Mouse (Mus musculus): ENCODE measurements around the gene Glis2.

Gene Glis2

GRCm38 (mm10) chr16:4640267-4641005 lies 45.9 kb downstream of the Glis2 start:
- DNase-seq (ENCODE audit: low spot score) = no peak

DNA sequence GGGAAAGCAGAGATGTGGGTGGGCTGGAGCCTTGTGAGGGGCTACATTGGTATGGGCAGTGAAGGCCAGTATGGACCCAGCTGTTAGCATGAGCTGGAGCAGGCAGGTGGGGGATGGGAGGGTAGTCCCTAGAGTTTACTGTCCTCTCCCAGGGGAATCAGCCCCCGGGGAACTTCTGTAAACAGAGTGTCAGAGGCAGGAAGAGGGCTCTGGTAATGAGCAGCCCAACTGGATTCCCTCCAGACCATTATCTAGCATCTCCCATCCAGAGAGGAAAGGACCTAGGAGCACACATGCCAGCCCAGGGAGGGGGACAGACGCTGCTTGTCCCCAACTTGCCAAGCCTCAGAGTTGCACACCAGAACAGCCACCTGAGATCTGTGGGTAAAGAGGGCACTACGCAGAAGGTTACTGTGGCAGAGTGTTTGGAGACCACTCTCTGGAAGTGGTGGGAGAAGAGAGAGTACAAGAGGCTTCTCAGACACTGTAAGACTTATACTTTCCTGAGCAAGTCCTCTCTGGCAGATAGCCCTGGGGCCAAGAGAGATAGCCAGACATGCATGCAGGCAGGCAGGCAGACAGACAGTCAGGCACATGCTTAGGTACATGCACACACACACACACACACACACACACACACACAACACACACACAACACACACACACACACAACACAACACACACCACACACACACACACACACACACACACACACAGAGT lies 46.8 kb downstream of the Glis2 start:
- no peak for DNase-seq (ENCODE audit: low spot score)

DNA sequence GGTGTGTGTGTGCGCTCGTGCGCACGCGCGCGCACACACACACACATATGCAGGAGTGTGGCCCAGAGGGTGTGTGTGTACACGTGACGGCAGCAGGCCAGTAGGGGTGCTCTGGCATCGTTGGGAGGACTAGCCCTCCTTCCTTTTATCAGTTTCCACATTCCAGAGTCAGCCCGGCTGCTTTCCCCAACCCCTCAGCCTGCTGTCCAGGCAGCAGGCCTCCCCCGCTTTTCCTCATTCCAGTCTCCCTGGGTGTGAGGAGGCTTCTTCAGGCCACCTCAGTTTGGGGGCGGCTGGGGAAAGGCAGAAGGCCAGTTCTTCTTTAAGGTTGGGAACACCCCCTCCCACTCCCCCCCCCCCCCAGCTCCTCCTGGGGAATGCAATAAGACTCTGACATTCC lies 47.7 kb downstream of the Glis2 start:
- DNase-seq (ENCODE audit: low spot score) = peak; percentile 85

GRCm38 (mm10) chr16:4642937-4643336 lies 48.4 kb downstream of the Glis2 start:
- DNase-seq (ENCODE audit: low spot score) = no peak

- peak; percentile 84 for DNase-seq (ENCODE audit: low spot score)
Measured at GRCm38 (mm10) chr16:4643670-4644419, 49.3 kb downstream of the Glis2 start.

DNA sequence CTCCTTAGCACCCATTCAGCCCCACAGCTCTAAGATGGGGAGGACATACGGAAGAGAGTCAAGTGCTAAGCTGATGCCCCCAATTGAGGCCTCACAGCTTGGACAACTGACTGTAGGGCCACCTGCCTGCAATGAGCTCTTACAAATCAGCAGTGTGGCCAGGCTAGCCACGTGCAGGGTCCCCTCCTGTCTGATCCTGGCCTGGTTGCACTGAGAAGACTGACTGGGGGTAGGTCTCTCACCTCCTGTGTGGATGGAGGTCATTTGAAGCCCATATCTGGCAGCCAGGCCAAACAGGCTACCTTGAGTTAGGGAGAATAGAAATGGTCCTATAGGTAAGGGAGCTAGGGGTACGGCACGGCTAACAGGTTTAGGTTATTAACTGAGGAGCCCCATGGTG lies 51.4 kb downstream of the Glis2 start:
- DNase-seq (ENCODE audit: low spot score) = no peak

- no peak for DNase-seq (ENCODE audit: low spot score)
Measured at GRCm38 (mm10) chr16:4646831-4647230, 52.3 kb downstream of the Glis2 start.

DNA sequence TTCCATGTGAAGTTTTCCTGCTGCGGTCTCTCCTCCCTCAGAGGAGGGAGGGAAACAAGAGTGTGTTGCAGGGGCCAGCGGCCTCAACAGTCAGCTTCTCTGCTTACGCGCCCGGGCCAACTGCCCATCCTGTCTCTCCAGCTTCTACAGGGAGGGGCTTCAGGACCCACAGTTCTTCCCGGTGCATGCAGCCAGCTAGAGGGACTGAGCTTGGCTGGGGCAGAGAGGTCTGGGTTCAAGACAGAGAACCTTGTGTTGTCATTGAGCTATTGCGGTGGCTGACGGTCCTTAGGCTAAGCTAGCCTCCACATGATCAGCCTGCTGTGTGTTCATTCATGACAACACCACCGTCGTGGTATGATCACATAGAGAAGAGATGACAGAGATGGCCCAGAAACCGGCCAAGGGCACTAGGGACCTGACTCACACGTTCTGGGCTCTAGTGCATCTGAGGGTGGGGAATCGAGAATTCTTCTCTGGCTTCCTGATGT lies 53.2 kb downstream of the Glis2 start:
- no peak for DNase-seq (ENCODE audit: low spot score)

DNA sequence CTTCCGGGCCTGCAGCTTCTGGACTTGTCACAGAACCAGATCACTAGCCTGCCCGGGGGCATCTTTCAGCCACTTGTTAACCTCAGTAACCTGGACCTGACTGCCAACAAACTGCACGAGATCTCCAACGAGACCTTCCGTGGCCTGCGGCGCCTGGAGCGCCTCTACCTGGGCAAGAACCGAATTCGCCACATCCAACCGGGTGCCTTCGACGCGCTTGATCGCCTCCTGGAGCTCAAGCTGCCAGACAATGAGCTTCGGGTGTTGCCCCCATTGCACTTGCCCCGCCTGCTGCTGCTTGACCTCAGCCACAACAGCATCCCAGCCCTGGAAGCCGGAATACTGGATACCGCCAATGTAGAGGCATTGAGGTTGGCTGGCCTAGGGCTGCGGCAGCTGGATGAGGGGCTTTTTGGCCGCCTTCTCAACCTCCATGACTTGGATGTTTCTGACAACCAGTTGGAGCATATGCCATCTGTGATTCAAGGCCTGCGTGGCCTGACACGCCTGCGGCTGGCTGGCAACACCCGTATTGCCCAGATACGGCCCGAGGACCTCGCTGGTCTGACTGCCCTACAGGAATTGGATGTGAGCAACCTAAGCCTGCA lies 54.0 kb downstream of the Glis2 start:
- no peak for DNase-seq (ENCODE audit: low spot score)

DNA sequence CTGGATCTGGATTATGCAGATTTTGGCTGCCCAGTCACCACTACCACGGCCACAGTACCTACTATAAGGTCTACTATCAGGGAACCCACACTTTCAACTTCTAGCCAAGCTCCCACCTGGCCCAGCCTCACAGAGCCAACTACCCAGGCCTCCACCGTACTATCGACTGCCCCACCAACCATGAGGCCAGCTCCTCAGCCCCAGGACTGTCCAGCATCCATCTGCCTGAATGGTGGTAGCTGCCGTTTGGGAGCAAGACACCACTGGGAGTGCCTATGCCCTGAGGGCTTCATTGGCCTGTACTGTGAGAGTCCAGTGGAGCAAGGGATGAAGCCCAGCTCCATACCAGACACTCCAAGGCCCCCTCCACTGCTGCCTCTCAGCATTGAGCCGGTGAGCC lies 54.7 kb downstream of the Glis2 start:
- DNase-seq (ENCODE audit: low spot score) = no peak

DNA sequence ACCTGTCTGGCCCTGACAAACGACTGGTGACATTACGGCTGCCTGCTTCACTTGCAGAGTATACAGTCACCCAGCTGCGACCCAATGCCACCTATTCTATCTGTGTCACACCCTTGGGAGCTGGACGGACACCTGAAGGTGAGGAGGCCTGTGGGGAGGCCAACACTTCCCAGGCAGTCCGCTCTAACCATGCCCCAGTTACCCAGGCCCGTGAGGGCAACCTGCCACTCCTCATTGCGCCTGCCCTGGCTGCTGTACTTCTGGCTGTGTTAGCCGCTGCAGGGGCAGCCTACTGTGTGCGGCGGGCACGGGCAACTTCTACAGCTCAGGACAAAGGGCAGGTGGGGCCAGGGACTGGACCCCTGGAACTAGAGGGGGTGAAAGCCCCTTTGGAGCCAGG lies 55.2 kb downstream of the Glis2 start:
- DNase-seq (ENCODE audit: low spot score) = no peak

DNA sequence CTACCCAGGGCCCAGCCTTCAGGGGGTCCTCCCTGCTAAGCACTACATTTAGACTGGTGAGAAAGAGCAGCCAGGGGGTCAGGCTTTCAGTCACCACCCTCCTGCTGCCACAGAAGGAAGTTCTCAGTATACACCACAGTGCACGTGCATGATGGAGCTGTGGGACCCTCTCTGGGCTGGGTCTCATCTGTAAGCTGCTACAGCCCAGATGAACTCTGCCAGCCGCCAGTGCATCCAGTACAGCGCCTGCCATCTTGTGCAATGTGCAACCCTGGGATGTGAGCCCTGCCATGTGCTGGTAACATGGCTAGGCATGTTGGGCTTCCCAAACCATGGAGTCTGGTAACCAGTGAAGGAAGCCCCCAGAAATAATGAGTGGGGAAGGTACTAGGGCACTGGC lies 55.6 kb downstream of the Glis2 start:
- no peak for DNase-seq (ENCODE audit: low spot score)

- no peak for DNase-seq (ENCODE audit: low spot score)
Measured at GRCm38 (mm10) chr16:4651081-4651480, 56.6 kb downstream of the Glis2 start.

DNA sequence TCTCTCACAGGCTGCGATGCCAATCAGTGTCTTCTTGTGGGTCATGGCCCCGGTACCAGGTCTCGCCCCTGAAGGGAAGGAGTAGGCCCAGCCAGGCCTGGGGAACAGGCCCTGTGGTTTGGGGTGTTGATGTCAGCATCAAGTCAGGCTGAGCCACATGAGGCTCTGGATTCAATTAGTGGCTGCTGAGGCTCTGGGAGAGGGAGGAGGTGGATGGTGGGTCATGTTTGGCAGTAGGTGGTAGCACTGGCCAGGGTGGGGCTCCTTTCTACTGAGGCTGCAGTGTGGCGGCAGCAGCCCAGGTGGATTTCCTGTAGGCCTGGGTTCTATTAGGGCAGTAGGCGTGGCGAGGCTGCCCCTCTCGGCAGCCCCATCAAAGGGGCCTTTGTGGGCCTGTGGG lies 57.1 kb downstream of the Glis2 start:
- no peak for DNase-seq (ENCODE audit: low spot score)

DNA sequence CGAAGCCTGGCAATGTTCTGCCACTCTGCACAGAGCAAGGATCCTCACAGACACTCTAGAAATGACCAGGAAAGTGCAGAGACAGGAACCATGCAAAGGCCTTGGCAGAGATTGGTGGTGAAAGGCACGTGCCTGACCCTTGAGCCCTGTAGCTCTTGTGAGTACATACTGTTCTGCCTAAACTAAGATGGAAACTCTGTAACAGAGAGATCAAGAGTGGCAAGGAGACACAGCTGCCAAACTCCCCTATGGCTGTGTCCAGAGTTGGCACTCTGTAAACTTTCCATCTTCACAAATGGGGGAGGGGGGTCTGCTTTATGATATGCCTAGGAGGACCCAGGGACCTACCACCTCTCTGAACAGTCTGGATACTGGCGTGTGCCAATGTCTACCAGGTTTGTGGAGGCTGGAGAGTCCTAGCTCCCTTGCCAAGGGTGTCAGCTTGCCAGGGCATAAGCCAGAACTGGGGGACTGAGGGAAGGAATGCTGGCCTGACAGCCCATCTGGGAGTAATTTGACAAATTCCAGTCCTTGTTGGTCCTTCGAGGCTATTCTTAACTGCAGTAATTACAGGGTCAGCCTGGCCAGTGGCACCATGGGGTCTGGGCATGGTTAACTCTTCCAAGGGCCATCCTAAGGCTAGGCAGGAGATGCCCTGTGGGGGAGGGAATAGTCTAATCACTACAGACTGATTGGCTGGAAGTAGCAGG lies 58.3 kb downstream of the Glis2 start:
- DNase-seq (ENCODE audit: low spot score) = no peak

DNA sequence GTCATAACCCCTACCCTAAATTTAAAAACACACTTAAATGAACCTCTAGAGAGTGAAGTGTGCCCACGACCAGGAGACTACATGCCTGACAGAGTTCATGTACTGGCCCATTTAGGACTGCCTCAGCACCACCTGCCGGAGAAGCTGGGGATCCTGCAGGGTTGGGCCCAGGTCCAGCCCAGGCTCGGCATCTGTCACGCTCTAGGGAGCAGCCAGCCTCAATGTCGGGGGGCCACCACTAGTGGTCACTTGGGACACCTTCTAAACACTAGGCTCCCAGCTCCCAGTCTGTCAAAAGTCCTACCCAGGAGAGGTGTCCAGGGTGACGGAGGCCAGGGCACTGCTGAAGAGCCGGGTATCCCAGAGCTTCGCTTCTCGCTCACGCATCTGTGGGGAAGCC lies 60.2 kb downstream of the Glis2 start:
- DNase-seq (ENCODE audit: low spot score) = no peak

GRCm38 (mm10) chr16:4655251-4655734 lies 60.8 kb downstream of the Glis2 start:
- no peak for DNase-seq (ENCODE audit: low spot score)

- DNase-seq (ENCODE audit: low spot score) = peak; percentile 37
Measured at GRCm38 (mm10) chr16:4655764-4656570, 61.5 kb downstream of the Glis2 start.

- no peak for DNase-seq (ENCODE audit: low spot score)
Measured at GRCm38 (mm10) chr16:4656571-4657081, 62.1 kb downstream of the Glis2 start.

DNA sequence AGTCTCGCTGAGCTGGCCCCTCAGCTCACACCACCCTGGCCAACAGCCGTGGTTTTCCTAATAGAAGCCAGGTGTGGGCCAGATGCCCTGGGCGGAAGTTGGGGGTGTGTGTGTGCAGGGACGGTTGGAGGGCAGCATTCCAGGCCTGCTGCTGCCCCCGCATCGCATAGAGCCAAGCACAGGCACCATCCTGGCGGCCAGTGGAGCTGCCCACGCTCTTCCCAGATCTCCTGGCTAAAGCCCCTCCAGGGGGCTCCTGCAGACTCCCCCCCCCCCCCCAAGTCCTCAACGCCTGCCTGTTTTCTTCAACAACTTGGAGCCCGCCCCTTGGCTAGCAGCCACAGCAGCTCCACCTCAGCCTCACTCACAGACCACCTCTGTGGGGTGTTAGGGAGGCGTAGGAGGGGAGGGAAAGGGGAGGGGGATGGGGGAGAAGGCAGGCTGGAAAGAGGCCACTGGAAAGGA lies 64.3 kb downstream of the Glis2 start:
- DNase-seq (ENCODE audit: low spot score) = peak; percentile 69
